Mouse (Mus musculus) MEL (cell line): ENCODE data around the gene Tgfb1i1. TPM values are rescaled to one million over a fixed set of nuclear protein-coding genes. Genes with fewer than 3 reads are reported as not detected.
A peak's percentile ranks its signal among the peaks of the same experiment; 100 is the strongest.

Source experiments
- DNase-seq: peaks from one replicate; pipeline ENCODE4 v3.0.0; 2011; ENCODE audit warnings: low read depth, low spot score
- H3K27ac ChIP-seq: 2 replicates; pipeline ENCODE4 v1.5.1; 2012; ENCODE audit warnings: low read depth, mild to moderate bottlenecking, control low read depth, low read length, moderate library complexity; ENCODE audit not compliant: control insufficient read depth
- H3K27me3 ChIP-seq, 2 experiments: fragments of 150-350 bp in 1 of 2; sonication (generic) in 1 of 2; 2 replicates each; pipeline ENCODE4 v1.6.1; 2012; ENCODE audit warnings: low read length in 2 of 2, mild to moderate bottlenecking in 2 of 2, improper control_type of control experiment in 1 of 2, moderate library complexity in 1 of 2; ENCODE audit not compliant: insufficient read depth in 2 of 2, control insufficient read depth in 1 of 2
- H3K36me3 ChIP-seq, 2 experiments: 2 replicates each; pipeline ENCODE4 v1.6.1; 2012 to 2014; ENCODE audit warnings: low read length in 2 of 2, improper control_type of control experiment in 1 of 2, inconsistent platforms in 1 of 2, mild to moderate bottlenecking in 1 of 2; ENCODE audit not compliant: insufficient read depth in 2 of 2, control insufficient read depth in 1 of 2
- H3K4me1 ChIP-seq, 2 experiments: fragments of 150-350 bp in 1 of 2; sonication (generic) in 1 of 2; 2 replicates each; pipeline ENCODE4 v1.6.1; 2012; ENCODE audit warnings: low read length in 2 of 2, improper control_type of control experiment in 1 of 2, mild to moderate bottlenecking in 1 of 2; ENCODE audit not compliant: insufficient read depth in 2 of 2, control insufficient read depth in 1 of 2
- H3K4me3 ChIP-seq, 2 experiments: fragments of 150-350 bp in 1 of 2; sonication (generic) in 1 of 2; 2 replicates each; pipeline ENCODE4 v1.5.1; 2012; ENCODE audit warnings: low read depth in 2 of 2, low read length in 2 of 2, mild to moderate bottlenecking in 2 of 2, moderate library complexity in 2 of 2, control low read depth in 1 of 2, improper control_type of control experiment in 1 of 2; ENCODE audit not compliant: control insufficient read depth in 1 of 2, insufficient read depth in 1 of 2
- H3K79me2 ChIP-seq: 2 replicates; pipeline ENCODE4 v1.6.1; 2012; ENCODE audit warnings: mild to moderate bottlenecking, low read length, moderate library complexity; ENCODE audit not compliant: control insufficient read depth, poor library complexity, insufficient read depth
- H3K9ac ChIP-seq: 2 replicates; pipeline ENCODE4 v1.6.1; 2012; ENCODE audit warnings: low read depth, mild to moderate bottlenecking, control low read depth, low read length, moderate library complexity; ENCODE audit not compliant: control insufficient read depth, poor library complexity, severe bottlenecking
- H3K9me3 ChIP-seq: fragments of 150-350 bp; sonication (generic); replicated peaks from 2 replicates; pipeline ENCODE4 v1.6.1; 2012; ENCODE audit warnings: mild to moderate bottlenecking, low read length, improper control_type of control experiment, moderate library complexity; ENCODE audit not compliant: insufficient read depth
- BHLHE40 ChIP-seq: IDR thresholded peaks from 2 replicates; pipeline ENCODE4 v1.6.1; 2012; ENCODE audit warnings: low read depth, mild to moderate bottlenecking, inconsistent platforms, low read length, improper control_type of control experiment, borderline replicate concordance
- CHD1 ChIP-seq: IDR thresholded peaks from 2 replicates; pipeline ENCODE4 v1.6.1; 2012; ENCODE audit warnings: low read depth, mild to moderate bottlenecking, inconsistent platforms, low read length, improper control_type of control experiment
- CHD2 ChIP-seq: IDR thresholded peaks from 2 replicates; pipeline ENCODE4 v1.6.1; 2011; ENCODE audit warnings: low read length, improper control_type of control experiment
- CTCF ChIP-seq, 3 experiments: IDR thresholded peaks in 2 of 3; conservative IDR thresholded peaks in 1 of 3; 2 replicates each; pipeline ENCODE4 v1.5.1; 2011 to 2012; ENCODE audit warnings: low read length in 3 of 3, low read depth in 2 of 3, mild to moderate bottlenecking in 2 of 3, improper control_type of control experiment in 1 of 3, inconsistent platforms in 1 of 3, mixed read lengths in 1 of 3, moderate library complexity in 1 of 3; ENCODE audit not compliant: control insufficient read depth in 1 of 3, insufficient read depth in 1 of 3, poor library complexity in 1 of 3, severe bottlenecking in 1 of 3
- E2F4 ChIP-seq: IDR thresholded peaks from 2 replicates; pipeline ENCODE4 v1.6.1; 2011; ENCODE audit warnings: low read depth, low read length, improper control_type of control experiment, borderline replicate concordance
- ELF1 ChIP-seq: IDR thresholded peaks from 2 replicates; pipeline ENCODE4 v1.6.1; 2014; ENCODE audit warnings: low read depth, mild to moderate bottlenecking, inconsistent platforms, low read length, improper control_type of control experiment, moderate library complexity
- EP300 ChIP-seq, 2 experiments: IDR thresholded peaks; 2 replicates each; pipeline ENCODE4 v1.6.1; 2011; ENCODE audit warnings: improper control_type of control experiment in 2 of 2, low read length in 2 of 2, low read depth in 1 of 2, mild to moderate bottlenecking in 1 of 2
- ETS1 ChIP-seq: IDR thresholded peaks from 2 replicates; pipeline ENCODE4 v1.6.1; 2012; ENCODE audit warnings: low read depth, mild to moderate bottlenecking, inconsistent platforms, low read length, improper control_type of control experiment, moderate library complexity
- GABPA ChIP-seq: IDR thresholded peaks from 2 replicates; pipeline ENCODE4 v1.6.1; 2012; ENCODE audit warnings: low read depth, mild to moderate bottlenecking, inconsistent platforms, low read length, improper control_type of control experiment, moderate library complexity
- GATA1 ChIP-seq: IDR thresholded peaks from 2 replicates; pipeline ENCODE4 v1.6.1; 2011; ENCODE audit warnings: low read depth, low read length, improper control_type of control experiment
- HCFC1 ChIP-seq: IDR thresholded peaks from 2 replicates; pipeline ENCODE4 v1.6.1; 2012; ENCODE audit warnings: low read depth, mild to moderate bottlenecking, inconsistent platforms, low read length, improper control_type of control experiment, moderate library complexity
- JUND ChIP-seq: IDR thresholded peaks from 2 replicates; pipeline ENCODE4 v1.6.1; 2011; ENCODE audit warnings: low read depth, mild to moderate bottlenecking, improper control_type of control experiment, low read length
- KAT2A ChIP-seq: conservative IDR thresholded peaks from 2 replicates; pipeline ENCODE4 v1.6.1; 2012; ENCODE audit warnings: low read depth, low read length, improper control_type of control experiment, inconsistent platforms
- MAFK ChIP-seq: IDR thresholded peaks from 2 replicates; pipeline ENCODE4 v1.6.1; 2011; ENCODE audit warnings: low read depth, mild to moderate bottlenecking, low read length, improper control_type of control experiment, borderline replicate concordance
- MAX ChIP-seq: IDR thresholded peaks from 2 replicates; pipeline ENCODE4 v1.6.1; 2011; ENCODE audit warnings: low read length, improper control_type of control experiment
- MAZ ChIP-seq: IDR thresholded peaks from 2 replicates; pipeline ENCODE4 v1.6.1; 2012; ENCODE audit warnings: low read depth, mild to moderate bottlenecking, inconsistent platforms, low read length, improper control_type of control experiment
- MEF2A ChIP-seq: IDR thresholded peaks from 2 replicates; pipeline ENCODE4 v1.6.1; 2014; ENCODE audit warnings: low read depth, mild to moderate bottlenecking, inconsistent platforms, low read length, improper control_type of control experiment; ENCODE audit not compliant: poor library complexity, insufficient replicate concordance, severe bottlenecking; ENCODE audit errors: extremely low read depth
- MXI1 ChIP-seq: IDR thresholded peaks from 2 replicates; pipeline ENCODE4 v1.6.1; 2011; ENCODE audit warnings: mild to moderate bottlenecking, low read depth, low read length, improper control_type of control experiment
- MYB ChIP-seq: IDR thresholded peaks from 2 replicates; pipeline ENCODE4 v1.6.1; 2011; ENCODE audit warnings: mild to moderate bottlenecking, low read depth, low read length, improper control_type of control experiment
- MYC ChIP-seq: IDR thresholded peaks from 2 replicates; pipeline ENCODE4 v1.6.1; 2011; ENCODE audit warnings: low read depth, mild to moderate bottlenecking, low read length, improper control_type of control experiment, moderate library complexity
- NRF1 ChIP-seq: IDR thresholded peaks from 2 replicates; pipeline ENCODE4 v1.6.1; 2014; ENCODE audit warnings: low read depth, mild to moderate bottlenecking, inconsistent platforms, low read length, improper control_type of control experiment, moderate library complexity; ENCODE audit not compliant: poor library complexity, insufficient read depth, severe bottlenecking
- POLR2AphosphoS5 ChIP-seq: IDR thresholded peaks from 2 replicates; pipeline ENCODE4 v1.6.1; 2012; ENCODE audit warnings: low read depth, borderline replicate concordance, mild to moderate bottlenecking, inconsistent platforms, low read length, moderate library complexity, mixed read lengths
- RAD21 ChIP-seq: IDR thresholded peaks from 2 replicates; pipeline ENCODE4 v1.6.1; 2011; ENCODE audit warnings: mild to moderate bottlenecking, low read depth, low read length, improper control_type of control experiment
- RCOR1 ChIP-seq: IDR thresholded peaks from 2 replicates; pipeline ENCODE4 v1.6.1; 2012; ENCODE audit warnings: low read depth, mild to moderate bottlenecking, inconsistent platforms, low read length, improper control_type of control experiment
- SMC3 ChIP-seq: IDR thresholded peaks from 2 replicates; pipeline ENCODE4 v1.6.1; 2011; ENCODE audit warnings: low read depth, low read length, improper control_type of control experiment
- TAL1 ChIP-seq: IDR thresholded peaks from 2 replicates; pipeline ENCODE4 v1.6.1; 2012; ENCODE audit warnings: mild to moderate bottlenecking, inconsistent platforms, low read length, moderate library complexity, mixed read lengths
- TBP ChIP-seq: IDR thresholded peaks from 2 replicates; pipeline ENCODE4 v1.8.0; 2011; ENCODE audit warnings: low read depth, low read length, improper control_type of control experiment
- TCF12 ChIP-seq: IDR thresholded peaks from 2 replicates; pipeline ENCODE4 v1.6.1; 2014; ENCODE audit warnings: low read depth, mild to moderate bottlenecking, inconsistent platforms, low read length, improper control_type of control experiment, moderate library complexity
- UBTF ChIP-seq: IDR thresholded peaks from 2 replicates; pipeline ENCODE4 v1.6.1; 2012; ENCODE audit warnings: low read depth, mild to moderate bottlenecking, inconsistent platforms, low read length, improper control_type of control experiment, moderate library complexity, borderline replicate concordance; ENCODE audit not compliant: insufficient read depth
- USF1 ChIP-seq: IDR thresholded peaks from 2 replicates; pipeline ENCODE4 v1.6.1; 2014; ENCODE audit warnings: low read depth, mild to moderate bottlenecking, inconsistent platforms, low read length, improper control_type of control experiment, moderate library complexity
- USF2 ChIP-seq, 2 experiments: IDR thresholded peaks; 2 replicates each; pipeline ENCODE4 v1.6.1; 2011 to 2012; ENCODE audit warnings: improper control_type of control experiment in 2 of 2, low read length in 2 of 2, borderline replicate concordance in 1 of 2, inconsistent platforms in 1 of 2, low read depth in 1 of 2, mild to moderate bottlenecking in 1 of 2; ENCODE audit not compliant: insufficient read depth in 1 of 2
- ZC3H11A ChIP-seq: IDR thresholded peaks from 2 replicates; pipeline ENCODE4 v1.6.1; 2012; ENCODE audit warnings: low read depth, mild to moderate bottlenecking, inconsistent platforms, low read length, improper control_type of control experiment
- ZKSCAN1 ChIP-seq: IDR thresholded peaks from 2 replicates; pipeline ENCODE4 v1.6.1; 2012; ENCODE audit warnings: low read depth, mild to moderate bottlenecking, inconsistent platforms, low read length, improper control_type of control experiment, moderate library complexity
- ZMIZ1 ChIP-seq: IDR thresholded peaks from 2 replicates; pipeline ENCODE4 v1.6.1; 2012; ENCODE audit warnings: low read depth, mild to moderate bottlenecking, inconsistent platforms, low read length, improper control_type of control experiment, moderate library complexity
- ZNF384 ChIP-seq: IDR thresholded peaks from 2 replicates; pipeline ENCODE4 v1.6.1; 2012; ENCODE audit warnings: low read depth, mild to moderate bottlenecking, inconsistent platforms, low read length, improper control_type of control experiment
- polyA plus RNA-seq, 2 experiments: library from polyadenylated mRNA; stranded (reverse) in 1 of 2; unstranded in 1 of 2; fragments of >175 nt in 1 of 2; fragments of >200 nt in 1 of 2; gene quantifications; 2 replicates each; pipeline versions ENCODE4 v1.2.1 to v1.2.4; 2012; ENCODE audit warnings: low replicate concordance in 2 of 2, low read depth in 1 of 2; ENCODE audit not compliant: insufficient read length in 2 of 2, insufficient read depth in 1 of 2, missing spikeins in 1 of 2
- total RNA-seq: library from RNA; depleted of rRNA; stranded (reverse); fragments of 300-350 nt; gene quantifications from 2 replicates; pipeline ENCODE4 v1.2.3, GENCODE M21; 2012

The Tgfb1i1 gene
- total and polyA plus RNA-seq, 3 experiments, result 0.21 TPM; not detected in 2

GRCm38 (mm10) chr7:128288923-128289544 is 42.4 kb downstream of the Tgfb1i1 start:
- Histone ChIP-seq H3K79me2 (peaks cover 6% of the 10 kb centered on the region; the same call in 1 of the 2 replicates), H3K27me3 (no peaks in the 10 kb centered on the region), H3K36me3 (peaks cover 0 to 28% of the 10 kb centered on the region in 2 experiments), H3K4me1 (peaks cover 19 to 30% of the 10 kb centered on the region in 2 experiments), H3K4me3 (peak overlapping the region in 1 of 2 experiments; percentile 5; a peak in 1 of 4 replicates), H3K27ac (peak overlapping the region; percentile 87), H3K9ac (peak overlapping the region; percentile 44), H3K9me3 (no peaks in the 10 kb centered on the region)
- DNase-seq, result peak; percentile 89
- TF ChIP-seq USF1 (peak; percentile 92), TBP (peak; percentile 93), USF2 (IDR thresholded peaks at IDR 0.05; ENCODE audit: borderline replicate concordance in 1 of 2, insufficient read depth in 1 of 2, low read depth in 1 of 2, low read length in 2 of 2) (peak in 1 of 2 experiments; percentile 57; a peak in 2 of 4 replicates), MAFK (no peak; the same call in 1 of the 2 replicates), ETS1 (peak; percentile 94), HCFC1 (peak; percentile 58; the same call in 1 of the 2 replicates), TAL1 (peak; percentile 90), CHD2 (no peak; the same call in 1 of the 2 replicates), ZKSCAN1 (no peak), ZC3H11A (no peak), GABPA (no peak), GATA1 (peak; percentile 95), CHD1 (no peak), MYC (peak; percentile 87), RAD21 (no peak), ZMIZ1 (no peak), MAX (peak; percentile 91), UBTF (0 out of 2 replicates have a peak, but pooled peaks have one; percentile 54), MAZ (0 out of 2 replicates have a peak, but pooled peaks have one; percentile 27), EP300 (IDR thresholded peaks at IDR 0.05; ENCODE audit: low read depth in 1 of 2, low read length in 2 of 2) (peak; percentile 97 to 98), MXI1 (peak; percentile 90), RCOR1 (peak; percentile 94), KAT2A (no peak), SMC3 (peak; percentile 22; the same call in 1 of the 2 replicates), ZNF384 (no peak), MYB (peak; percentile 71; the same call in 1 of the 2 replicates), MEF2A (0 out of 2 replicates have a peak, but pooled peaks have one; percentile 36), E2F4 (no peak), NRF1 (no peak), POLR2AphosphoS5 (no peak), JUND (no peak), ELF1 (peak; percentile 43; the same call in 1 of the 2 replicates), BHLHE40 (0 out of 2 replicates have a peak, but pooled peaks have one; percentile 23), CTCF (IDR thresholded peaks at IDR 0.05 in 2 of 3, conservative IDR thresholded peaks at IDR 0.05 in 1 of 3; ENCODE audit: control insufficient read depth in 1 of 3, insufficient read depth in 1 of 3, low read depth in 2 of 3, low read length in 3 of 3, poor library complexity in 1 of 3, severe bottlenecking in 1 of 3) (peak; percentile 45 to 69 (median 56)), TCF12 (peak; percentile 97)
